Mouse (Mus musculus) left cerebral cortex, adult 2 months (tissue): ENCODE data around the gene Igsf9. TPM values are rescaled to one million over a fixed set of nuclear protein-coding genes. Genes with fewer than 3 reads are reported as not detected.

ENCODE experiments used
- DNase-seq, 2 experiments: peaks; one replicate each; pipeline ENCODE4 v3.0.0; 2021 to 2022; ENCODE audit warnings: low spot score in 2 of 2, mixed read lengths in 1 of 2; ENCODE audit errors: extremely low spot score in 1 of 2
- H3K27ac ChIP-seq: fragments of 200-600 bp; 2 replicates; pipeline ENCODE4 v1.8.1; 2022
- H3K4me3 ChIP-seq: fragments of 200-600 bp; 2 replicates; pipeline ENCODE4 v1.8.1; 2022
- CTCF ChIP-seq: fragments of 200-600 bp; IDR thresholded peaks from 2 replicates; pipeline ENCODE4 v1.8.1; 2022; ENCODE audit warnings: antibody characterized with exemption, mild to moderate bottlenecking, moderate library complexity
- intact Hi-C: fragments of 180-260 bp; cut with DNase I; formaldehyde crosslinking; loops from one replicate; pipeline ENCODE4 v1.15.1; 2025
- total RNA-seq, 2 experiments: library from RNA; stranded (reverse); gene quantifications; 2 replicates each; pipeline ENCODE4 v1.2.3; 2021

Gene Igsf9
- total RNA-seq, 2 experiments from 2014 or later = 12.5 to 12.8 TPM

DNA sequence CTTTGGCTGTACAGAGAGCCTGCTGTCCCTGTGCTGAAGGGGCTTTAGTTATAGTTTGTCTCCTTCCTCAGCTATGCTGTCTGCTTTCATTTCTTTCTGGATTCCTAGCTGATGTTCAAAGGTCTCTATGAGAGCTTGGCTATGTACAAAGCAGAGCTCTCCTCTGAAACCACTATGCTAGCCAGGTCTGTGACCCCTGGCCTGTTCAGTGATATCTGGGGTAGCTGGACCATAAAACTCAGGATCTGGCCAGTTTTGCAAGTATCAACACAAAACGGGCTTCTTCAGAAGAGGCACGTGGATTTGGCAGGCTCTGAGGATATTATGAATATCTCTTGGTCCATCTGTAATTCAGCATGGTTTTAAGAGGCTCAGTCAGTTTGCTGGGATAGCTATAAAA is 28.7 kb upstream of the Igsf9 start:
- Histone ChIP-seq H3K27ac (no peak overlapping the region), H3K4me3 (no peak overlapping the region)
- DNase-seq = no peak
- intact Hi-C loops = no loop called here
- no peak for TF ChIP-seq CTCF

DNA sequence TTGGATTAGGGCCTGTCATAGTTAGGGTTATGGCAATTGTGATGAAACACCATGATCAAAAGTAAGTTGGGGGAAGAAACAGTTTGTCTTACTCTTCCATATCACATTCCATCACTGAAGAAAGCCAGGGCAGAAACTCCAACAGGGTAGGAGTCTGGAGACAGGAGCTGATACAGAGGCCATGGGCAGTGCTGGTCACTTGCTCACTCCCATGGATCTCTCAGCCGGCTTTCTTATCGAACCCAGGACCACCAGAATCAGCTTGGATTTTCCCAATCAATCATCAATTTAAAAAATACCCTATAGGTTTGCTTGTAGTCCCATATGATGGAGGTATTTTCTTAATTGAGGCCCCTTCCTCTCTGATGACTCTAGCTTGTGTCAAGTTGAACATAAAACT is 27.8 kb upstream of the Igsf9 start:
- no peak for DNase-seq
- TF ChIP-seq CTCF = no peak
- intact Hi-C loops = no loop called here

DNA sequence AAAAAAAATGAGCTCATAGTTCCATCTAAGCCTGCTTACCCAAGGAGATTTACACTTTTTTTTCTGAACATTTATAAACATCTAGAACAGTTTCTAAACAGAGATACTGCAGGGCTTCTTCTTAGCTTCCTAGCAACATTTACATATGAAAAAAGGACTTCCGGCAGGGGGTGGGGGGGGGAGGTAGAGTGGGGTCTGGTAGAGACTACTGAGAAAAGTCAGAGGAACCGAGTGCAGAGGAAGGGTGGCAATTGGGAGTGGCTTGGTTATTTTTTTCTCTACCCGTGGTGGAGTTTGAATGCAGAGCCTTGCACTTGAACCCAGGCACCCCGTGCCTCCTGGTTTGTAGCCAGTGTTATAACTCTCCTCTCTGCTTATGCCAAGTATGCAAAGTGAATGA is 26.2 kb upstream of the Igsf9 start:
- H3K4me3 ChIP-seq = no peak overlapping the region
- H3K27ac ChIP-seq = no peak overlapping the region
- TF ChIP-seq CTCF = no peak
- intact Hi-C loops = no loop called here
- no peak for DNase-seq

More for the DNA sequence above, 27.8 kb upstream of the Igsf9 start:
- H3K4me3 ChIP-seq = no peak overlapping the region
- no peak overlapping the region for H3K27ac ChIP-seq

DNA sequence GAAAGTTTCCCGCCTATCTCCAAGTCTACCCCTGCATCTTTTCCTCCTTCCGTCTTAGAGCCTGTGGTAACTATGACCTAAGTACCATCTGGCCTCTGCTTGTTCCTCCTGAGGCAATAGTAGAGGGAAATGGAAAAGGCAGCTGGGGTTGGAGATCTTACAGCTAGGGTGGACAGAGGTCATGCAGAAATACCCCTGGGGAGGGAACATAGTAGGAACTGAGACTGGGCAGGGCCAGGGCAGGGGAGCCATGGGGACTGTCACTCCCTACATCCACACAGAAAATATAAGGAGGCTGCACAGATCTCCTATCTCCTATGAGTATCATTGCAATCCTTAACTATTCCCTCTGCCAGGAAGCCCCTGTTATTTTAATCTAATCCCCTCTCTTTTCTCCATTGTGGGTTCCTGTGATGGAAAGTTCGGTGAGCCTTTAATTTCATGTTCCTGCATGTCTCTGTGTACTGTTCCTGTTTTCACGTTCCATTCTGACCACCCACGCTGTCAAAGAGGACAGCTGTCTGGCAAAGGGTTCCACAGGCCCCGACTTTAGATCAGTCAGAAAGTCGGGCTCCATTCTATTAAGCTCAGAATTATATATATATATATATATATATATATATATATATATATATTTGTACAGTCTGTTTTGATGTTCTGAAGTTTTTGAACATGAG is 25.4 kb upstream of the Igsf9 start:
- DNase-seq = no peak
- H3K4me3 ChIP-seq = no peak overlapping the region
- intact Hi-C loops = no loop called here

DNA sequence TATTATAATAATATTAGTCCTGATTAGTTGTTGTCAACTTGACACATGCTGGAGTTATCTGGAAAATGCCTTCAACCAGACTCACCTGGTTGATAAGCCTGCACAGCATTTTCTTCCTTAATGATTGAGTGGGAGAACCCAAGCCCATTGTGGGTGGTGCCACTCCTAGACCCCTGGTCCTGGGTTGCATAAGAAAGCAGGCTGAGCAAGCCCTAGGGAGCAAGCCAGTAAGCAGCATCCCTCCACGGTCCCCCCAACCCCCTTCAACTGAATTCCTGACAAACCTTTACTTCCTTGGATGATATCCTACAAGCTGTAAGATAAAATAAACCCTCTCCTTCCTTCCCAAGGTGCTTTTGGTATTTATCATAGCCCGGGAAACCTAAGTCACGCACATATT is 24.4 kb upstream of the Igsf9 start:
- intact Hi-C loops = no loop called here
- DNase-seq = no peak
- no peak overlapping the region for H3K27ac ChIP-seq
- no peak overlapping the region for H3K4me3 ChIP-seq
- no peak for TF ChIP-seq CTCF

More for the DNA sequence above, 25.4 kb upstream of the Igsf9 start:
- no peak for TF ChIP-seq CTCF
- H3K27ac ChIP-seq = no peak overlapping the region

DNA sequence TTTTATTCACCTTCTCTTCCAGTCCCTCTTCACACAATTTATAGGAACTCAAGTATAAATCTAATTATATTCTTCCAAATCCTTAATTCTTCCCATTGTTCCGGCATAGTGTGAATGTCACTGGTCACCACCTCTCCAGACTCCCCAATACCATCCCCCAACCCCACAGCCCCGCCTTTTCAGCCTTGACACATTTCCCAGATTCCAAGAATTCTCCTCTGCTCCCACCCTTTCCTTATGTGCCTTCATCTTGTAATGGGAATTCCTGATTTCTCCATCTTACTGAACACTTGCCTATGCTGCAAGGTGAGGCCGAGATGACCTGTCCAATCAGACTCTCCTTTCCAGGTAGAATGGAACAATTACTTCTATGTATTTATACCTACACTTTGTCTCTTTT is 23.5 kb upstream of the Igsf9 start:
- no peak overlapping the region for H3K4me3 ChIP-seq
- DNase-seq = no peak
- intact Hi-C loops = no loop called here
- no peak for TF ChIP-seq CTCF
- no peak overlapping the region for H3K27ac ChIP-seq

DNA sequence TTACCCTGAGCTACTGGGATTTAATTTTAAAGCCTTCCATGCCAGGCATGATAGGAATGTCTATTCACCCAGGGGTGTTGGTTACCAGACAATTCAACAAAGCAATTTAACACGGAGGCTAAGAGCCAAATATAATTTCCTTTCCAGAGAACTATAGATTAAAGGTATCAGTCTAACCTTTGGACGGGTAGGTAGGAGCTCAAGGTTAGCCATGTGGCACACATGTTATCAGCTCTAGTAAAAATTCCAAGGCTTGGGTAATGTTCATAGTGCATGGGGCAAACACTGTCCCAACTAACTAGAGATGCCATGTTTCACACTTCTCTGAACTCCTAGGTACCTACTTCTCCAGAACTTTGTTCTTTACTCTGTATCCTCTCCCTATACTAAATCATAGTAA is 20.0 kb upstream of the Igsf9 start:
- DNase-seq = no peak
- no peak overlapping the region for H3K27ac ChIP-seq
- H3K4me3 ChIP-seq = no peak overlapping the region
- no peak for TF ChIP-seq CTCF
- intact Hi-C loops = no loop called here

DNA sequence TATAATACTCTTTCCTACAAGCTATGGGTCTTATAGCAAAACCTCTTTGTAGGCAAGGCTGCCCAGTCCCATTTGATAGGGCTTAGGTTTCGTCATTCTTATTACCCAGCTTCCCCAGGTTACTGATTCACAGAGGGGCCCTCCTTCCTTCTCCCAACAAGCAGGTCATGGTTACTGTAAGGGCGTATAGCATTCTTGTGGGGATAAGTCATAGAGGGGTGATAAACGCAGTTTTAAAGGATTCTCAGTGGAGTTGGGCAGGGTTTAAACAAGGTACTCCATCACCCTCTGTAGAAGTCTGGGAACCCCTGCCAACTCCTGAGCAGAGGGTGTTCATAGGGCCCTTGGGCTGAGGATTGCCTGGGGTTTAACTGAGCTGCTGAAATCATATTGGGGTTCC is 19.1 kb upstream of the Igsf9 start:
- no peak for TF ChIP-seq CTCF
- intact Hi-C loops = no loop called here
- Histone ChIP-seq H3K27ac (no peak overlapping the region), H3K4me3 (no peak overlapping the region)
- no peak for DNase-seq

DNA sequence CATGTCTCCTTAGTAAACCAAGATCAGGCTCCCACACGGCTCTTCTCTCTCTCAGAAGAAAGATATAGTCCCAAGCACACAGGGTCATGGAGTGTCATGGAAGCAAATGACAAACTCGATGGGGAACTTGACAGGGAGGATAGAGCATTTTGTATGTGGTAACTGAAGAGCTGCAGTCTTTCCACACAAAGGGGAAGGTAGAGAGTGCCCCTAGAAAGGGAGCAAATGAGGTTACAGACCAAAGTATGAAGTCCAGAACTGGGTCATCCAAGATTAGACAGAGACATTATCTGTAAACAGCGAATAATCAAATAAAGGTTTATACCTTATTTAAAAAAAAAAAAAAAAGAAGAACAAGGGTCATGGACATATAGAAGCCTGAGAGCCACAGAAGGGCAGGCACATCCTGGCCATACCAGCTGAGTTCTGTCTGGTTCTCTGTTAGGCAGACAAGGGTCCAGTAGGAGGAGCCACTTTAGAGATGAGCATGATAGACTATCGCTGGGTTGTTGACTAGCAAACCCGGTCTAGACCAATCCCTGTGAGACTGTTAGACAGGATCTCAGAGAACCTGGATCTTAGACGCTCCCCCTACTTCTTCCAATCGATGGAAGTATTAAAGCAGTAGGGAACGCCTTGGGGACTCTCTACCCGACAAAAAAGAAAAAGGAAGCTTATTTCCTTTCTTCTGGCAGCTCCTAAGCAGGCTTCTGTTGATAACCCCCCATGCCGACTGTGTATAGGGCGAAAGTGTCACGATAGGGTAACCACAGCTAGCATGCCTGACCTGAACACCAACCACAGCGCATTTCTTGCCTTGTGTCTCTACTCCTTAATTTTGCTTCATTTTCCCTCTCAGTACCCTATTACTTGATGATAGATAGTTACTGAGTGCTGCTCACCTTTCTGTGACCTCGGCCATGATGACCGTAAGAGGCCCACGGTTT is 17.9 kb upstream of the Igsf9 start:
- no peak overlapping the region for H3K27ac ChIP-seq
- intact Hi-C loops = no loop called here
- H3K4me3 ChIP-seq = no peak overlapping the region
- TF ChIP-seq CTCF = no peak
- no peak for DNase-seq

DNA sequence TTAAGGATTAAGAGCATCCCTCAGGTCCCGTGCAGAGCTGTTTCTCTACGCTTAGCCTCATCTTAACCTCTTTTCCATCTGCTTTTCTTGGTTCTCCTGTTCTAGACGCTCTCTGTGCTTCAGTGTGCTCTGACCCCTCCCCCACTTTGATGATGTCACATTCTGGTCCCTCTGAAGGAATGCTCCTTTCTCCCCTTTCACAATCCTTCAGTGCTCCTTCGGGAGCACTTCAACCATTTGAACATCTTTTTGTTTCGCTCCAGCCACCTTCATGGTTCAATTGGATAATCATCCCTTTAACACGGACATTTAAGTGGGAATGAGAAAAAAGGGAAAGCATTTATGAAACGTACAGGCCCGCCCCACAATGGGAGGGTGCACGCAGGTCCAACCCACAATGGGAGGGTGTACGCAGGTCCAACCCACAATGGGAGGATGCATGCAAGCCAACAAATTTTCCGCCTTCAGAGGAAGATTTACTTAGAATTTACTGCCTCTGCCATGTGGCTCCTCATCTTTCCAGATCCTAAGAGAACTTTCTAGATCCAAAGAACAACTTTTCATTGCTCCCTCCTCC is 13.2 kb upstream of the Igsf9 start:
- no peak for DNase-seq
- Histone ChIP-seq H3K27ac (no peak overlapping the region), H3K4me3 (no peak overlapping the region)
- intact Hi-C loops = no loop called here
- TF ChIP-seq CTCF = no peak

DNA sequence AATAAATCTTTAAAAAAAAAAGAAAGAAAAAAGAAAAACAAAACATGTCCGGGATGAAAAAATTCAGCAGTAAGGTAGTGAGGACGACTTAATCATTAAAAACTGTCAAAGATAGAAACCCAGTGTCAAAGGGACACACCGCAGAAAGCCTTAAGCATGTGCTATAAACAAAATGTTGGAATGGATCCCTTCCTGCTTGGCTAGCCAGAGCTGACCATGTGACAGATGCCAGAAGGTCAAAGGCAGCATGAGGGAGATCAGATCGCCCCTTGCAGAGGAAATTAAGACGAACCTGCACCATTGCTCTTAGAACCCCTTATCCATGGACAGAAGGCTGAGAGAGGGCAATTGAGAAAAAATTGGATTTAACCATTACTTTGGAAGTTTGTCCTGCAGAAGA is 12.2 kb upstream of the Igsf9 start:
- DNase-seq = no peak
- TF ChIP-seq CTCF = no peak
- intact Hi-C loops = no loop called here
- no peak overlapping the region for H3K27ac ChIP-seq
- H3K4me3 ChIP-seq = no peak overlapping the region

DNA sequence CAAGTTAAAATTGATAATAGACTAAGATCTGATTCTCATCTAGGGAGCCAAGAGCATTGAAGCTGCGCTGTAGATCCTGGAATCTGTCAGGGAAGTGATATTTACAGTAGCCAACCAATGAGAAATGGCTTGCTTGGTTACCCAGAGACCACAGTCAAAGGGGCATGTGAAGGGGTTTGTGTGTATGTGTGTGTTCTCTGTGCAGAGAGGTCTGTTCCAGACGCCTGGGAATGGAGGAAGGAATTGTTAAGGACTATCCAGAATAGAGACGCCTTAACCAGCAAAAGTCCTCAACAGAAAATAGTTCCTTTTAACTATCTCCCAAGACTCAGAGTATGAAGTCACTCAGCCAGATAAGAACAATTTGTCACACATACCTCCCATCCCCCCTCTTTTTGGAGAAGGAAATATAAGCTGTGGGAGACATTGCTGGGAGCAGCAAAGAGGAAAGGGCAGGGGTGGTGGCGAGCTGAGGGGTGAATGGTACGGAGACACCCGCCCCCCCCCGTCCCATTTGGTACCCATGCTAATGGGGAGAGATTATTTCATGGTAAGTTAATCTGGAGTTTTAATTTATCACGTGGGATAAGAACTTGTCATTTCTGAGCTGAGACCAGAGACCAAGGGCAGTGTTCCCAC is 11.7 kb upstream of the Igsf9 start:
- intact Hi-C loops = no loop called here
- no peak for DNase-seq
- no peak overlapping the region for H3K27ac ChIP-seq
- TF ChIP-seq CTCF = no peak
- H3K4me3 ChIP-seq = no peak overlapping the region
